Mouse (Mus musculus) v-Abl transformed pro-B cells (cell line): ENCODE measurements around the gene Rnf8.

ENCODE experiments used
- in situ Hi-C, 2 experiments: fragments of 400-800 bp; cut with MboI; formaldehyde crosslinking; loops; one replicate each; pipeline ENCODE4 v1.15.1; 2025; ENCODE audit not compliant: unreplicated experiment in 2 of 2

The Rnf8 gene

DNA sequence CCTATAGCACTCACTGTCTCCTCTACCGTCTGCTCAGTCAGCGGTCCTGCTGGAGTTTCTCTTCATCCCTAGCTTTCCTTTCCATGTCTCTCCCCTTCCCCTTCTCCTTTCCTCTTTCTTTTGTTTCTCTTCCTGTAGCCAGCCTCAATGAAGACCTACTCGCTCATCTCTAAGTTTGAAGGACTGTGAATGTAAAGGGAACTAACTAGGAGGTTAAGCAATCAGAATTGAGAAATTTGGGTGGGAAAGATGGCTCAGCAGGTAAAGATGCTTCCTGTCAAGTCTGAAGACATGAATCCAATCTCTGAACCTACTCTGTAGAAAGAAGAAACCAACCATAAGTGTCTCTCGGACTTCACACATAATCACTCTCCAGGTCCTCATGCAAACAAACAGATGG is 58.7 kb downstream of the Rnf8 start:
- in situ Hi-C loops, result no loop called here

DNA sequence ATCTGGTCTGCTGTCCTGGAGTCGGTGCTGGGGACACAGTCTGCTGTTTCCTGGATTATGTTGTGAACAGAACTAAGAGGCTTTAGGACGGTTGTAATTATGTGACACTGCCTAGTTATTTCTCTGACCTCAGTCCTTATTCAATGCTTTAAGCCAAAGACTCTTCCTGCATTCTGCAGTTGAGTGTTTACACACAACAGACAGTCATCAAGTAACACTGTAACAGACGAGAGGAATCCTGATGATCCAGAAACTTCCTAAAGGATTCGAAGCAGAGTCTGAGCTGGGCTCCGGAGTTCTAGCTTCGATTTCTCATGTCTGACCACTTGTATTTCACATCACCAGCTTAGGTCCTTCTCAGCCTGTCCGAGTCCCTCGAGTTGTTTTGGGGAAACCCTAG is 63.9 kb downstream of the Rnf8 start:
- in situ Hi-C loops, result no loop called here

DNA sequence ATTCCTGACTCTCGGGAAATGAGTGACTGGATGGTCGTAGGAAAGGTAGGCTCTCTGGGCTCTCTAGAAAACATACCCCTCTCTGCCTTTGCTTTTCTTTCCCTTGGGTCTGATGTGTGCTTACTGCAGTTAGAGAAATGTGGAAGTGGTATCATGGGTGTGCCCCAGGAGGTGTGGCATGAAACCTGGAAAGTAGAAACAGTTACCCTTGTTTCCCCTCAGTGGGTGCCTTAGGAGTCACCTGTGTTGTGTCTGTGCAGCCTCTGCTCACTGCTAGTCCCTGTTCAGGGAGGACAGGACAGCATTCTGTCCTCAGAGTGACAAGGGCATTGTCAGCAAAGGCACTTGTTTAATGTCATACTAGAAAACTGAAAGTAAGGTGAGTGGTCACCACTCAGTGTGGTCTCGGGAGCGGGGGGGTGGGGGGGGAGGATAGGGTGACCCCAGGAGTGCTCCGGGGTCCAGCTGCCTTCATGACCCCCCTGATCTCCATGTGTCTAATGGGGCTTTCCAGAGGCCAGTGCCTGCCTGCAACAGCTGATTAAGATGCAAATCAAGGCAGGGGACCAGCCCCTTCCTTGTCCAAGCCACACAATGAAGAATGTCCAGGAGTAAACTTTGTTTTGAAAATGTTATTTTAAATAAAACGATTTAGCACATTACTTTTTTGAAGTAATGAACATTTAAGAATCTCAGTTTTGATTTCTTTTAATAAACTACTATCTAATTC is 64.6 kb downstream of the Rnf8 start:
- in situ Hi-C loops, result no loop called here

DNA sequence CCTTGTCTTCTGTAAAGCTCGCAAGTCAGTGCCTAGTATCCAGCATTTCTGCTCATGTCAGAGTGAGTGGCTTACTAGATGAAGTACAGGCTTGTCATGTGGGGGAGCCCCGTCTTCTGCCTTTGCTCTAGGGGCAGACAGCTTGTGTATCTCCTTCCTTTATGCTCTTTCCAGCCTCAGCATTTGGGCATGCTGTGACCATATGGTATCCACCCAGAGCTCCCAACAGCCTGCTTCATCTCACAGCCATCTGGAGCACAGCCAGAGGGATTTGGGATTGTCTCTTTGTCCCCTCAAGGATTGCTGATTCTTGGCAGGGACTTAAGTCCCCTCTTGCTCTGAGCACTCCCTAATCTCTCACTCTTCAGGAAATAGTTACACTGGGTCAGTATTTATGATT is 65.6 kb downstream of the Rnf8 start:
- in situ Hi-C loops, result no loop called here

DNA sequence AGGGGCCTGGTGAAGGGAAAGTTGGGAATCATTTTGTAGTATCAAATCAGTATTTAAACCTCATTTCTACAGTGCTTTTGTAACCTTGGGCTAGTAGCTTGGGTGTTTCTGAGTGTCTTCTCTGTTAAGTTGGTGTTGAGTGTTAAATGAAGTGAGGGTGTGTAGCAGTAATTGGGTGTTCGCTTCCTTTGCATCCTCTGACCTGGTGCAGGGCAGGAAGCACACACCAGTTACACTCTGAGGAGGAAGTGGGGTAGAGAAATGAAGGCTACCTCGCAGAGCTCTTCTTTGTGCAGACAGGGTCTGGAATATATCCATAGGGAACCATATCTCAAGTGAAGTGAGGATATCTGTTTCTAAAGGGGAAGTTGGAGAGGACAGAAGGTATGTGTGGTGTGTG is 66.3 kb downstream of the Rnf8 start:
- in situ Hi-C loops, result no loop called here

DNA sequence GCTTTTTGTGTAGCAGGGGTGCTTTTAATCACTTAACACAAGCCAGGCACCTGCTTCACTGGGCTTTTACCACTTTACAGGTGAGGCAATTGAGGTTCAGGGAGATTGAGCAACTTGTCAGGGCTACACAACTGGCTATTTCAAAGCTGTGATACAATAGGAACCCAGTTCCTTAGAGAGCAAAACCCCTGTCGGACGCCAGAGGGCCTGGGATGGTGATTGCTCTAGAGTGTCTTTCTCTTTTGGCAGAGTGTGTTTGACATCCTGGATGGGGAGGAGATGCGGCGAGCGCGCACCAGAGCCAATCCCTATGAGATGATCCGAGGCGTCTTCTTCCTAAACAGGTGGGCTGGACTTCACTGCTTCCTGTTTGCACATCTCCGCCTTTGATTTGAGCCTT is 67.1 kb downstream of the Rnf8 start:
- in situ Hi-C loops, result no loop called here

DNA sequence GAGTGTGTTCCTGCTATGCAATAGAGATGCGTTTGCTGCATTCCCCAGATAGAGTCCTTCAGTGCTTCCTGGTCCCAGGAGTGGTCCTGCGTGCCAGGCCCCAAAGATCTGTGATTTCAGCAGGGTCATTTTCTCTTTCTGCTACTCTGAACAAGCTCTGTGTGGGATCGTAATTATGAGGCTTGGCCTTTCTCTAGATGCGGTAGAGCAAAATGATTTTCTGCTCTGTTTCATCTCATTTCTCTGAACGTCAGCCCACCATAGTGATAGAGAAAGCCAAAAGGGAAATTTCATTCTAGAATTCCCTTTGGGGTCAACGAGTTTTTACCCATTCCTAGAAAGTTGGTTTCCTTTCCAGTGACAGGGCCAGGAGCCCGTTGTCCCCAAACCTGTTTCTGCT is 67.7 kb downstream of the Rnf8 start:
- in situ Hi-C loops, result no loop called here

DNA sequence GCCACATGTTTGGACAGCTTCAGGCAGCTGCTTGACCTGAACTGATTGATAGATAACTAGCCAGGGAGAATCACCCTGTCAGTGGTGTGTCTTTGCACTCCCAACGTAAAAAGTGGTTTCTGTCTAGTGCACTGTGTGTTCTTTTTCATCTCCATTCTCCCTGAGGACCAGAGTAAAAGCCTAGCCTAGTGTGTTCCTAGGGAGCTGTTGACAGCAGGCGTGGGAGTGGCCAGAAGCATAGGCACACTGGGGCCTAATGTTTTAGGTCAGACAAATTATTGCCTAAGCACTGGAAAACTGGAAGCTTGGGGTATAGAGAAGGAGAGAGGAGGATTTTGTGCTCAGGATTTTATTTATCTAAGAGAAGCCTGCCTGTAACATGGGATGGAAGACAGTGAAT is 68.5 kb downstream of the Rnf8 start:
- in situ Hi-C loops, result no loop called here

DNA sequence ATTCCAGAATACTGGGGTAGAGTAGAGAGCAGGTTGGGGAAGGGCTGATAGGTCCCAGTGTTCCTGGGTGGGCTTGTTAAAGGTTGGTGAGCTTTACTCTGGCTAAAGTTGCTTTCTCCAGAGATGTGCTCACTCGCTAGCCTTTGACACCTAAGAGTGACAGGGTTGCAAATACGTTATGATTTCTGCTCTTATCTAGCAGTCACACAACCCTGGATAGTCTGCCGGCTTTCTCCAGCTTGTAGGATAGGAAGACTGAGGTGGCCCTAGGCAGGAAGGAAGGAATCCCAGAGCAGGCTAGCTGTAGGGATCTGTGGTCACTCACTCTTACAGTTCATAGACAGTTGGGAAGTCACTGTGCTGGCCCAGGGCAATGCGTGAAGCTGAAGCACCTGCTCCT is 69.7 kb downstream of the Rnf8 start:
- in situ Hi-C loops, result no loop called here

DNA sequence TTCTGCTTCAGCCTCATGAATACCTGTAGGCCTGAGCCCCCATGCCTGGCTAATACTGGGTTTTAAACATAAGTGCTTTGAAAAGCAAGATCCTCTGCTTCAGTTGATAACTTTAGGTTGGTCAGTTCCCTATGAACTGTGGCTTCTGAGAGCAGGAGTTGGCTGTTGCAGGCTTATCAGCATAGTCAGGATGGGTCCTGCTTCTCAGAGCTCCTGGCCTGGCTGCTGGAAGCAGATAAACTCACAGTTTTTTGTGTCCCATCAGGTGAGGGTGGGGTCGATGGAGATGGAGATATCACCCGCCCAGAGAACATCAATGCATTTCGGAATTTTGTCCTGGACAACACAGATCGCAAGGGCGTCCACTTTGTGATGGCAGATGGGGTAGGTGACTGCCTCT is 72.2 kb downstream of the Rnf8 start:
- in situ Hi-C loops, result no loop called here

DNA sequence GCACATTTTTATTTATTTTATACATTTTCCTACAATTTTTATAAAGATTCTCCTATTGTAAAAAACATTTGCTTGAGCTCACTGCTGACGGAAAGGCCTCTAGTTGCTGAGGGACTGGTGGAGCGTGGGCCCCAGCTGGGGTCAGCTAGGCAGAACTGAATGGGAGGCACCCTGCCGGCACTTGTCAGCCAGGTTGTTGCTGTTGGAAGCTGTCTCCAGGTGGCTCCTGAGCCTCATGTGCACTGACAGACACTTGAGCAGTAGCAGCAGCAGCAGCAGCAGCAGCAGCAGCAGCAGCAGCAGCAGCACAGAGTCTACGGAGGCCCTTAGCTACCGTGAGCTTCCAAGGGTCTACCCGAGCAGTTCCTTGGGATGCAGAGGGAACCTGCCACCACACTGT is 72.8 kb downstream of the Rnf8 start:
- in situ Hi-C loops, result no loop called here

DNA sequence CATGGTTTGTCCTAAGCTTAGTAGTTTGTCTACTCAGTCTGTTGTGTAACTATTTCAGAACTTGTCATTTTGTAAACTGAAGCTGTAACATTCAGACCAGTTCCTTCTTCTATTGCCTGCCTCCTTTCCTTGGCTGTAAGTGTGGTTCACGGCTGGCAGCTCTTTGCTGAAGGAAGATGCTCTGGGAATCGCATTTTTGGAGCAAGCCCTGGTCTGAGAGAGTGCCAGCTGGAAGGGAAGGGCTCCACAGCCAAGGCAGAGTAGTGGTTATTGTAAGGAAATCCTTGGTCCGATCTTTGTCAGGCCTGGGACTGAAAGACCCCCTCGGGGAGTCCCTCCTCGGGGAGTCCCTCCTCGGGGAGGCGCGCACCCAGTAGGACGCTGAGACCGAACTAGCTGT is 74.0 kb downstream of the Rnf8 start:
- in situ Hi-C loops, result no loop called here

DNA sequence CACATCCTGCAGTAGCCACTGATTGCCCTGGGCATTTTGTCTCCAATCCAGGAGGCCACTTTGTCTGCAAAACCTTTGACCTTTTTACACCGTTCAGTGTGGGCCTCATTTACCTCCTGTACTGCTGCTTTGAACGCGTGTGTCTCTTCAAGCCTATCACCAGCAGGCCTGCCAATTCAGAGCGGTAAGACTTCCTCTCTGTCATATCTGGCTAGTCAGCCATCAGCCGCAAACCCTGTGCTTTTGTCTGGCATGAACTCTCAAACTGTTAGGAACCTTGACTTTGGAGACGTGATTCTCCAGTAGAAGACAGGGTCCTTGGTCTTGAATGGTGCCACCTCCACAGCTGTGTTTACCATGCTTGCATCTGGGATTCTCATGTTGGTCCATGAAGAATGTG is 75.7 kb downstream of the Rnf8 start:
- in situ Hi-C loops, result no loop called here

DNA sequence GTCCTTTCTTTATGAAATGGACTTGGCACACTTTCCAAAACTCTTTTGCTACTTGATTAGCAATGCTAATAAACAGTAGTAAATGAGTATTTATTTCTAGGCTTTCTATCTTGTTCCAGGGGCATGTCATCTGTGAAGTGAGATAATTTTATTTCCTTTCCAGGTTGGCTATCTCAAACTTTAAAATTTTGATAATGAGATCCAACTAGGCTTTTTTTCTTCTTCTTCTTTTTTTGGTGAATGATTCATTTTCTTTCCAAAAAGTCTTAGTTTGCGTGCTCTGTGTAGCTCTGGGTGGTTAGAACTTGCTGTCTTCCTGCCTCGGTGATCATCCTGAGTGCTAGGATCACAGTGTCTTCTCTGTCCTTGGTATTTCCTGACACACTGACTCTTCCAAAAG is 78.2 kb downstream of the Rnf8 start:
- in situ Hi-C loops, result no loop called here

DNA sequence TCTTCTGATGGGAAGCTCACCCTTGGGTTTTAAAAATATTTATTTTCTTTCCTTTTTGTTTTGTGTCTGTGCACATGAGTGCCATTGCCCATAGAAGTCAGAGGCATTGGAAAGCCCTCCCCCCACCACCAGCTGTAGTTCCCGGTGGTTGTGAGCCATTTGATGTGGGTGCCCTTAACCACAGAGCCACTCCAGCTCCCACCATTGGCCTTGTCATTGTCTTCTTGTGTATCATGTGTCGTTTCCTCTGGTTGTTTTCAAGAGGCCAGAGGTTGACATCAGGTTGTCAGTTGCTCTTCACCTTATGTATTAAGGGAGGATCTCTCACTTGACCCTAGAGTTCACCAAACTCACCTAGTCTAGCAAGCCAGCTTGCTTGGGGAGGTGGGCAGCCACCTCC is 79.0 kb downstream of the Rnf8 start:
- in situ Hi-C loops, result no loop called here

DNA sequence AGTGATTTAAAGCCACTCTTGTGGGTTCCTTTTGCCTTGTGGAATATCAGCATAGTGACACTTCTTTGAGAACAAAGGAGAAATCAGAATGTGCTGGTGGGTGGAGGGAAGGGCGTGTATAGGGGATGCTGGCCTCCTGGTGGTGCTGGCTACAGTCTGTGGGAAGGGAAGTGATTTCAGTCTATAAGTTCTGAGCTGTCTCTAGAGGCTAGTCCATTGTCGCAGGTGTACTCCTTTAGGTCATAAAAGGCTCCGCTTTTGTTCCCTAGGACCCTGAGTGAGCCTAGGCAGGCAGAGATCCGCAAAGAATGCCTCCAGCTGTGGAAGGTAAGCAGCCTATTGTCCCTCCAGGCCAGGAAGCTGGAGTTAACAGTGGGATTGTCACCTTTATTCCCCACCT is 79.9 kb downstream of the Rnf8 start:
- in situ Hi-C loops, result no loop called here
